Mouse (Mus musculus) thymus, adult 2 months (tissue): Measurements from ENCODE around the gene Cd164. TPM values are rescaled to one million over a fixed set of nuclear protein-coding genes. Genes with fewer than 3 reads are reported as not detected.

Experiments used
- DNase-seq: peaks from one replicate; pipeline ENCODE4 v3.0.0; 2021
- H3K27ac ChIP-seq: fragments of 200-500 bp; 2 replicates; pipeline ENCODE4 v1.5.1; 2012; ENCODE audit warnings: low read length, control low read depth; ENCODE audit not compliant: control insufficient read depth, insufficient read depth
- H3K27me3 ChIP-seq: fragments of 200-500 bp; 2 replicates; pipeline ENCODE4 v1.6.1; 2012; ENCODE audit warnings: mild to moderate bottlenecking, low read length, moderate library complexity, mixed read lengths; ENCODE audit not compliant: control insufficient read depth, insufficient read depth
- H3K36me3 ChIP-seq: fragments of 200-500 bp; 2 replicates; pipeline ENCODE4 v1.6.1; 2012; ENCODE audit warnings: mild to moderate bottlenecking, low read length, moderate library complexity; ENCODE audit not compliant: control insufficient read depth, insufficient read depth
- H3K4me1 ChIP-seq: fragments of 200-500 bp; replicated peaks from 2 replicates; pipeline ENCODE4 v1.6.1; 2012; ENCODE audit warnings: low read length; ENCODE audit not compliant: control insufficient read depth, insufficient read depth
- H3K4me3 ChIP-seq: fragments of 200-500 bp; 2 replicates; pipeline ENCODE4 v1.5.1; 2012; ENCODE audit warnings: mild to moderate bottlenecking, low read length, control low read depth, moderate library complexity; ENCODE audit not compliant: control insufficient read depth, insufficient read depth
- CTCF ChIP-seq: fragments of 200-500 bp; IDR thresholded peaks from 2 replicates; pipeline ENCODE4 v1.5.1; 2012; ENCODE audit warnings: mild to moderate bottlenecking, control low read depth, low read length, moderate library complexity, borderline replicate concordance; ENCODE audit not compliant: control insufficient read depth, poor library complexity, insufficient read depth; ENCODE audit errors: extremely low read depth
- POLR2A ChIP-seq: fragments of 200-500 bp; IDR thresholded peaks from 2 replicates; pipeline ENCODE4 v1.6.1; 2012; ENCODE audit warnings: mild to moderate bottlenecking, low read length, control low read depth, moderate library complexity; ENCODE audit not compliant: control insufficient read depth, poor library complexity, insufficient read depth; ENCODE audit errors: extremely low read depth
- WGBS: fragments of 180-500 bp; shearing (Covaris S2); methylation state at CpG from one replicate; pipeline ENCODE4 v1.1.7; 2018; 5-methylcytosine and 5-hydroxymethylcytosine counted together
- polyA plus RNA-seq: library from polyadenylated mRNA; depleted of rRNA; stranded (reverse); fragments of >200 nt; gene quantifications from 2 replicates; pipeline ENCODE4 v1.2.3, GENCODE M21; 2012

Cd164 gene
- polyA plus RNA-seq, 1 experiment, result 223 TPM

DNA sequence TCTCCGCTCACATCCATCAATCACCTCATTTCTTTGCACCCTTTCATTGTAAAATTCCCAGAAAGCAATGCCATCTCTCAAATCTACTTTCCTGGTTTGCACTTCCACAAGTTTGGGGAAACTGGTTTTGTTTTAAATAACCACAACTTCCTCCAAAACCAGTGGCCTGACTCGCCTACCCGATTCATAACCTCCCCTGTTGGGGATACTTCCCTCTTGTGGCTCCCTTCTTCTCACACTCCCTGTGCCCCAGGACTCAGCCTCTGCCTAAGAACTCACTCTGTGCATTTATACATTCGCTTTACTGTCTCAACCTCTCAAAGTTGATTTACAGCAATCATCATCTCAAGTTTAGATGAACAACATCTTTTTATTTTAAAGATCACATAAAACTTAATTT lies 51.9 kb downstream of the Cd164 start:
- WGBS, result 53% methylated on average over 4 of the region's 4 CpGs
- Histone ChIP-seq H3K36me3 (no peaks in the 10 kb centered on the region), H3K27me3 (no peaks in the 10 kb centered on the region), H3K4me3 (no peak overlapping the region), H3K4me1 (peaks cover 38% of the 10 kb centered on the region), H3K27ac (no peak overlapping the region)
- TF ChIP-seq CTCF (no peak), POLR2A (no peak)
- no peak for DNase-seq

DNA sequence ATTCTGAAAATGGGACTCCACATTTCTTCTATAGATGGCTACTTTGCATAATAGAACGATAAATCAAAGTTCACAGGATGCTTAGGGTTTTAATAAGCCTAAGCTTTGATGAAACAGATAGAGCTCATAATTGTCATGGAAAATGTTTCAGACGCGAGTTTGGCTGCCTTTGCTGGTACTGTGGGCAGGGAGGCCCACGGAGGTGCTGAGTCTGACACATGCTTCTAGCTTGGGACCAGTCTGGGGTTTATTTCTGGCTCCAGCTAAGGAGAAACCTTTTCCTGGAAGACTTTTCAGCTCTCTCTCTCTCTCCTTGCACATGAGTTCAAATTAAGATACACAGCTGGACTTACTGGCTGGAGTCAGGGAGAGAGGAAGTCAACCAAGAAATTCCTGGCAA lies 53.1 kb downstream of the Cd164 start:
- 46% methylated on average over 4 of the region's 4 CpGs for WGBS
- no peaks in the 10 kb centered on the region for H3K36me3 ChIP-seq
- H3K27me3 ChIP-seq, result no peaks in the 10 kb centered on the region
- TF ChIP-seq CTCF, result no peak
- no peak for TF ChIP-seq POLR2A
- H3K4me1 ChIP-seq, result peaks cover 46% of the 10 kb centered on the region
- DNase-seq, result no peak
- no peak overlapping the region for H3K4me3 ChIP-seq
- no peak overlapping the region for H3K27ac ChIP-seq

DNA sequence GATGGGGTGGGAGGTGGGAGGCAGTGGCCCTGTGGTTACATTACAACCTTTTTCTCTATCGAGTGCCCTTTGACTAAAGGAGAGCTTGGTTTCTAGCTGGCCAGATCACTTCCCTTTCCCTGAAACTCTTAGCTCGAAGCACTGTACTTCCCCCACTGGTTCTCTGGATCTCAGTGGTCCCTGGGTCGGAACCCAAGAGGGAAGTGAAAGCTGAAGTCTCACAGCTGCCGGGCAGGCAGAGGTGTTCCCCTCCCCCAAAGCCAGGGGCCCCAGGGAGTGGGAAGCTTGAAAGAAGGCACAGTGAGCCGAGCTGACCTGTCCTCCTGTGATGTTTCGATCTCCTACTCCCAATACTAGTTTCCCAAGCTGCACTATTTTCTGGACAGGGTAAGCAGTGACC lies 54.0 kb downstream of the Cd164 start:
- no peak for DNase-seq
- Histone ChIP-seq H3K36me3 (no peaks in the 10 kb centered on the region), H3K27ac (no peak overlapping the region), H3K4me3 (no peak overlapping the region), H3K4me1 (peaks cover 48% of the 10 kb centered on the region), H3K27me3 (no peaks in the 10 kb centered on the region)
- WGBS, result 13% methylated on average over 6 of the region's 6 CpGs
- TF ChIP-seq CTCF (no peak), POLR2A (no peak)

DNA sequence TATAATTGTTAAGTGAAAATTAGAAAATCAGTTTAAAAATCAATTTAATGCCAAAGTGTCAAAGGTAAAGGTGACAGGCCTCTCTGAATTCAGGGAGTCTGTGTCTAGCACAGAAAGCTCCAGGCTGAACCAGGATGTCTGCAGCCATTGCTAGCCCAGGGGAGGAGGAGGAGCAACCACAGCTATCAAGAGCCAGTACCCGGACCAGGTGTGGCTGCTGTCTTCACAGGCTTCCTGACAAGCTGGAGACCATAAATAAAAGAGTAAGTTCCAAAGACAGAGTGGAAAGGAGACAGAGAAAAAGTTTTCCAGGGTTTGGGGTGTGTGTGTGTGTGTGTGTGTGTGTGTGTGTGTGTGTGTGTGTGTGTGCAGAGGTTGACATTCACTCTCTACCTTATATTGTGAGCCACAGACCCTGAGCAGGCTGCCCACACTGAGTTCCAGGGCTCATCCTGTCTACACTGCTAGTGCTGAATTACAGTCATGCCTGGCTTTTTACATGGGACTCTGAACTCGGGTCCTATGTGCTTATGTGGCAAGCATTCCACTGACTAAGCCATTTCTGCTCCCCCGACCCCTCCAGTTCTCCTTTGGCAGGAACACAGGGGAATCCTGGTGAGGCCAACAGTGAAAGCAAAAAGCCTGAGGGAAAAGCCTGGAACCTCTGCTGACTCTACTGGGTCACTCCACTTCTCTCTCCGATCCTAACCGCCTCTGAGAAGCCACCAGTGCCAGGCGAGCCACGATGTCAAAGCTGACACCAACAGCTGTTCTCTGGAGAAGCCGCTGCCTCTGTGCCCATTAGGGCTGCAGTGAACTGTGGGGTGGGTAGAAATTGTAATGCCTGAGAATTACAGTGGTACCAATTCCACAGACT lies 56.5 kb downstream of the Cd164 start:
- WGBS, result 17% methylated on average over 8 of the region's 8 CpGs
- peak; percentile 46 for DNase-seq
- H3K36me3 ChIP-seq, result no peaks in the 10 kb centered on the region
- TF ChIP-seq CTCF (no peak), POLR2A (no peak)
- no peaks in the 10 kb centered on the region for H3K27me3 ChIP-seq
- peak overlapping the region; percentile 89 for H3K27ac ChIP-seq
- H3K4me1 ChIP-seq, result peaks cover 54% of the 10 kb centered on the region
- H3K4me3 ChIP-seq, result no peak overlapping the region

DNA sequence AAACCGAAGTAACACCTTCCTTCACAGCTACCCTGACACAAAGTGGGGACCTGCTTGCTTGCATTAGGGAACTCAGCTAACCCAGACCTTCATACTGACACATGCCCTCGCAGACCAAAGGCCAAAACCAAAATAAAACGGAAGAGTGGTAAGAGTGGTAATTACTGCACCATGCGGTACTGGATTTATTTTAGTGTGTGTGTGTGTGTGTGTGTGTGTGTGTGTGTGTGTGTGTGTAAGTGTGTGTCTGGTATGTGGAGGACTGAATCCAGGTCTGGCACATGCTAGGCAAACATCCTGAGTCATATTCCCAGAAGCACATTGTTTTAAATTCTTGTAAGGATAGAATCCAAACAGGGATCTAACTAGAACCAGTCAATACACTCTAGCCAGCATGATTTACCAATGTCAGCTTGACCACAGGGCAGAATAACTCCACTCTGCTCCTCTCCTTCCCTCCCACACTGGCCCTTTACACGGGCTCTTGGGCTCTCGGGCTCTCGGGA lies 57.2 kb downstream of the Cd164 start:
- DNase-seq, result no peak
- TF ChIP-seq CTCF (no peak), POLR2A (no peak)
- WGBS, result 23% methylated on average over 7 of the region's 7 CpGs
- Histone ChIP-seq H3K4me1 (peaks cover 59% of the 10 kb centered on the region), H3K4me3 (no peak overlapping the region), H3K36me3 (no peaks in the 10 kb centered on the region), H3K27ac (peak overlapping the region; percentile 89), H3K27me3 (no peaks in the 10 kb centered on the region)

DNA sequence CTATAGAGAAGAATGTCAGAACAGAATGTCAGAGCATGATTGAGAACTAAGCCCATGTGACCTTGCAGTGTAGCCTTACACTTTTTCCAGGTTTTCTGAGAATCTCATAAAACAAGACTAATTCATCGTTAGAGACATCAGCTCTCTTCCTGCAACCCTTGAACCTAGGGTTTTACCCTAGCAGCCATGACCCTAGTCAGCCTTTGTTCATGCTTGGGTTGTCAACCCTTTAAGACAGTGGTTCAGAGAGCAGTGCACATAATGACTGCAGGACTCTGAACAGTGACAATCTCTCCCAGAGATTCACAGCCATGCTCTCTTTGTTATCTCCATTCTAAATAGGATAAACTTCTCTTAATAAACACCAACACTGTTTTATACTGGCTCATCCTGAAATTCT lies 59.3 kb downstream of the Cd164 start:
- H3K4me1 ChIP-seq, result peaks cover 52% of the 10 kb centered on the region
- H3K27me3 ChIP-seq, result no peaks in the 10 kb centered on the region
- DNase-seq, result no peak
- H3K27ac ChIP-seq, result no peak overlapping the region
- H3K4me3 ChIP-seq, result no peak overlapping the region
- no peaks in the 10 kb centered on the region for H3K36me3 ChIP-seq
- TF ChIP-seq CTCF (no peak), POLR2A (no peak)
- 90% methylated on average over 1 of the region's 1 CpGs for WGBS
